Mouse (Mus musculus) G1E (cell line): ENCODE measurements at regions not wholly inside any gene's neighbourhood (a gene's known extent, or its start where the extent isn't known, plus 50 kb on each side); places are given as distances from the start of the nearest gene placed in this dataset.

Source experiments
- ATAC-seq: 2 replicates; pipeline ENCODE4 v1.8.0; 2016; ENCODE audit warnings: mild to moderate bottlenecking; ENCODE audit not compliant: insufficient number of reproducible peaks, poor library complexity, low FRiP score, severe bottlenecking; ENCODE audit errors: extremely low read depth
- DNase-seq: peaks from one replicate; pipeline ENCODE4 v3.0.0; 2012; ENCODE audit warnings: low spot score
- H3K27me3 ChIP-seq: 2 replicates; pipeline ENCODE4 v1.6.1; 2012; ENCODE audit warnings: mild to moderate bottlenecking, low read length, inconsistent platforms; ENCODE audit not compliant: insufficient read depth
- H3K36me3 ChIP-seq: replicated peaks from 2 replicates; pipeline ENCODE3; 2012; ENCODE audit warnings: mild to moderate bottlenecking, inconsistent platforms
- H3K4me1 ChIP-seq: 2 replicates; pipeline ENCODE4 v1.6.1; 2012; ENCODE audit warnings: low read depth, low read length, inconsistent platforms, mixed read lengths; ENCODE audit not compliant: insufficient read depth
- H3K4me3 ChIP-seq: 2 replicates; pipeline ENCODE4 v1.5.1; 2012; ENCODE audit warnings: low read depth, mild to moderate bottlenecking, inconsistent platforms, low read length, moderate library complexity, mixed read lengths
- H3K9me3 ChIP-seq: replicated peaks from 2 replicates; pipeline ENCODE4 v1.6.1; 2012; ENCODE audit warnings: inconsistent platforms
- CTCF ChIP-seq: IDR thresholded peaks from 2 replicates; pipeline ENCODE4 v1.5.1; 2012; ENCODE audit warnings: low read depth, low read length, inconsistent platforms, mixed read lengths
- GATA1 ChIP-seq: IDR thresholded peaks from 2 replicates; pipeline ENCODE4 v1.6.1; 2012; ENCODE audit warnings: borderline replicate concordance, low read length, inconsistent platforms, mixed read lengths
- GATA2 ChIP-seq: IDR thresholded peaks from 2 replicates; pipeline ENCODE4 v1.6.1; 2012; ENCODE audit warnings: low read depth, low read length, inconsistent platforms, borderline replicate concordance
- POLR2AphosphoS5 ChIP-seq: IDR thresholded peaks from 2 replicates; pipeline ENCODE4 v1.6.1; 2012; ENCODE audit warnings: low read depth, low read length, inconsistent platforms; ENCODE audit not compliant: insufficient replicate concordance
- TAL1 ChIP-seq: conservative IDR thresholded peaks from 2 replicates; pipeline ENCODE4 v1.6.1; 2012; ENCODE audit warnings: low read depth, low read length, inconsistent platforms, mixed read lengths

DNA sequence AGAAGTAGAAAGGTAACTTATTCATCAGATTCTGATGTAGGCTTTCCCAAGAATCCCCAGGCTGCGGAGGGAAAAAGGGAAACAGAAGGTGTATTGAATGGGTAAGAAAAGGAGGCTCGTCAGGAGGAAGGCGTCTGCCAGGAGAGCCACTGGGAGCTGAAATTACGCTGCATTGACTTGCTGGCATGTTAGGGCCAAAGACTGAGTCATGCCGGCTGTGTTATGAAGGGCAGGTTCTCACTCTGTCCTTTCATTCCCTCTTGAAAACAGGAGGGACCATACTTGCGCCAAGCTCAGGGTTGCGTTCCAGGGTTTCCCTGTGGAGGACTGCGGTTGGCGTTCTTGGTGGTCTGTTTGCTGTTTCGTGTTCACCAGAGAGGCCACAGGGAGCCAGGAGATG is 128.3 kb upstream of the Krr1 start:
- TF ChIP-seq CTCF (no peak), GATA2 (no peak), TAL1 (no peak), POLR2AphosphoS5 (no peak), GATA1 (no peak)
- no peak for ATAC-seq
- Histone ChIP-seq H3K9me3 (no peaks in the 10 kb centered on the region), H3K4me3 (no peak overlapping the region), H3K36me3 (no peaks in the 10 kb centered on the region), H3K27me3 (0 out of 2 replicates have a peak, but pooled peaks cover 2% of the 10 kb centered on the region), H3K4me1 (no peaks in the 10 kb centered on the region)
- DNase-seq: no peak

DNA sequence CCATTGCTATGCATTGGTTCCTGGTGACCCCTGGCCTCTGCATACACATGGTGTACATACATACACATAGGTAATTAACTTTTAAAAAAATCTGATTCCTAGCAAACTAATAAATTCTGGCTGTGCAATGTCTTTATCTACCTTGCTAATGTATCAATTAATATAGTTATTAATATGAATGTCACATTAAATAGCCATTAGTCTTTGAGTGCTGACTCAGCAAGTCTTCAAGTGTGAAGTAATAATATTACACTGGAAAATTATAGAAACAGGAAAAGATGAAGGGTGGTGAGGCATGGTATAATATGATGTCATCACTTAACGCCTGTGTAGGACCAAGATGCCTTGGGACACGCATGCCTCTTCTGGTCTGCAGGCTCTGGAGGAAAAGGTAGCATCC is 126.5 kb upstream of the Krr1 start:
- TF ChIP-seq GATA2 (no peak), POLR2AphosphoS5 (no peak), CTCF (no peak), GATA1 (no peak), TAL1 (no peak)
- ATAC-seq (no peak), DNase-seq (no peak)
- Histone ChIP-seq H3K27me3 (0 out of 2 replicates have a peak, but pooled peaks cover 2% of the 10 kb centered on the region), H3K9me3 (no peaks in the 10 kb centered on the region), H3K4me3 (no peak overlapping the region), H3K36me3 (no peaks in the 10 kb centered on the region), H3K4me1 (no peaks in the 10 kb centered on the region)

DNA sequence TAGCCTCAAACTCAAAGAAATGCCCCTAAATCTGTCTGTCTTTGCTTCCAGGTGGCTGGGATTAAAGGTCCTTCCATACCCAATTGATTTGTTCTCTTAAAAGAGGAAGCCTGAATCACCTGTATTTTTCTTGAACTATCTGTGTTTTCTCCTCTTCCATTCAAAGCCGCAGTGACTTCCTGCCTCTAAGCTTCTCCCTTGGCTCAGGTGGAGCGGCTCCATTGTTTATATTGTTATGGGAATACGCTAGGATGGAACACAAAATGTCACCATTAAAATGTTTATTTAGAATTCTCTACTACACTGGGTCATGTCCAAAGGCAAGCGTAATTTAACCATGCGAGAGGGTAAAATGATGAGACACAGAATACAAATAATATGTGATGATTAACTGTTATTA is 118.2 kb upstream of the Krr1 start:
- no peak for TF ChIP-seq GATA1
- TF ChIP-seq CTCF: no peak
- TF ChIP-seq TAL1: no peak
- TF ChIP-seq GATA2: no peak
- no peak for TF ChIP-seq POLR2AphosphoS5
- ATAC-seq: no peak

DNA sequence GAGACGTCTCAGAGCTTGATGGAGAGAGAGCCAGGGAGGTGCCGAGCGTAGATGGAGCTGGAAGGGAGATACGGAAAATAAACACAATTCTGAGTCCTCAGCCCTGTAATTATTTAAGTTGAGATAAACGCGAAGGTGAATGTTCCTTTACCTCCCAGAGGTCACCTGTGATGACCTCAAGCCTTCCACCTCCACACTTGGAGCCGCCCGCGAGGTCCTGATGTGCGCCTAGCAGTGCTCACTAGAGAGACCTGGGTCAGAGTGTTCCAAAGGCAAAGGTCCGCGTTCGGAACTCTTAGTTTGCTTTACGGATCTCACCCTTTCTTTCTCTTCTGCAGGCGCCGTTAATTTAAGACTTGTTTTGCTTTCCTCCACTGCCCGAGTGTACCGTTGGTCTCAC is 117.0 kb upstream of the Krr1 start:
- DNase-seq (no peak), ATAC-seq (no peak)
- Histone ChIP-seq H3K9me3 (no peaks in the 10 kb centered on the region), H3K4me1 (no peaks in the 10 kb centered on the region), H3K36me3 (no peaks in the 10 kb centered on the region), H3K4me3 (no peak overlapping the region), H3K27me3 (peaks cover 6% of the 10 kb centered on the region; the same call in 1 of the 2 replicates)
- TF ChIP-seq CTCF (no peak), POLR2AphosphoS5 (no peak), TAL1 (no peak), GATA2 (no peak)

More for the DNA sequence above, 118.2 kb upstream of the Krr1 start:
- no peak for DNase-seq
- H3K4me1 ChIP-seq: no peaks in the 10 kb centered on the region
- H3K4me3 ChIP-seq: no peak overlapping the region
- no peaks in the 10 kb centered on the region for H3K36me3 ChIP-seq
- no peaks in the 10 kb centered on the region for H3K9me3 ChIP-seq
- peaks cover 6% of the 10 kb centered on the region; the same call in 1 of the 2 replicates for H3K27me3 ChIP-seq

DNA sequence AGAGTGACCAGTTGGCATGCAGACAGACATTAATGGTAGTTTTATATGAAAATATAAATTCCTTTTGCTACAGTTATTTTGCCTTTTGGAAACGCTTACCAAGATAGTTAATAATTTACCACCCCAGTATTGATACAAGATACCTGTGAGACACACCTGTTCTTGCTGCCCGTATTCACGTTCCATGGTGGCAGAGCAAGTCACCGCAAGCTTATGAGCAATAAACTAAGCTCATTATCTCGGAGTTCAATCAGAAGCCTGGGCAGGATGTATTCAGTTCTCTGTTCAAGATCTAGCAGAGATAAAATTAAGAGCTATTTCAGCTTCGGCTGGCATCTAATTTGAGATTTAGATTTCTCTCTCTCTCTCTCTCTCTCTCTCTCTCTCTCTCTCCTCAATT is 114.1 kb upstream of the Krr1 start:
- DNase-seq (no peak), ATAC-seq (no peak)

DNA sequence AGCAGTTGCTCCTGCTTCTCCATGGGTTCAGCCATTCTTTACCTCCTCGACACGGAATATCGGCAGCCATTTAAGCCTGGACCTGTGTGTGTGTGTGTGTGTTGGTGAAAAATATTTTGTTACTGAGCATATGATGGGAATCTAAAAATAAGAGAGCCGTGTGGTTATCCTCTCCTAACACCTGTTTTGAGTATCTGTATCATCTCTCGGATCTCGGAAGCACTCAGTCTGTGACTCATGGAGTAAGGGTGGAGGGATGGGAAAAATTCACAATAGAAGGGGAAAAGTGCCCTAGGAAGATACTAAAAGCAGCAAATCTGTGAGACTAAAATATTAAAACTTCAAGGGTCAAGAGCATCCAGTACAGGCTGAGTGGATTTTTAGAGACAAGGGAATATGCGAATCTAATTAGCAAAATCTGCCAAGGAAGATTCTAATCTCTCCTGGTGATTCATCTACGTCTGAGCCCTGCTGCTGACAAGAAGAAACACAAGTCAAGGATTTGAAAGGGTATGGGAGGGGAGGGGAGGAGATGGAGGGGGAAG is 107.1 kb upstream of the Krr1 start:
- no peak for ATAC-seq
- Histone ChIP-seq H3K4me3 (no peak overlapping the region), H3K27me3 (peaks cover 4% of the 10 kb centered on the region; the same call in 1 of the 2 replicates), H3K36me3 (no peaks in the 10 kb centered on the region), H3K9me3 (no peaks in the 10 kb centered on the region), H3K4me1 (no peaks in the 10 kb centered on the region)
- no peak for TF ChIP-seq POLR2AphosphoS5
- no peak for TF ChIP-seq CTCF
- no peak for TF ChIP-seq TAL1
- no peak for TF ChIP-seq GATA1
- no peak for TF ChIP-seq GATA2
- no peak for DNase-seq

More for the DNA sequence above, 114.1 kb upstream of the Krr1 start:
- Histone ChIP-seq H3K36me3 (no peaks in the 10 kb centered on the region), H3K4me1 (no peaks in the 10 kb centered on the region), H3K9me3 (no peaks in the 10 kb centered on the region), H3K4me3 (no peak overlapping the region), H3K27me3 (peaks cover 3% of the 10 kb centered on the region; the same call in 1 of the 2 replicates)
- TF ChIP-seq CTCF: no peak
- TF ChIP-seq GATA1: no peak
- no peak for TF ChIP-seq GATA2
- TF ChIP-seq POLR2AphosphoS5: no peak
- no peak for TF ChIP-seq TAL1
